Mouse (Mus musculus): ENCODE results near the gene Cspg5. TPM values are rescaled to one million over a fixed set of nuclear protein-coding genes. Genes with fewer than 3 reads are reported as not detected.

Cspg5 gene
- total and polyA plus RNA-seq, 3 experiments = 0.40 to 0.72 (median 0.49) TPM

GRCm38 (mm10) chr9:110293254-110293718, 49.7 kb downstream of the Cspg5 start:
- no peaks in the 10 kb centered on the region for H3K27me3 ChIP-seq (replicated peaks)
- no peaks in the 10 kb centered on the region for H3K9me3 ChIP-seq (replicated peaks; ENCODE audit: low read length)
- H3K9ac ChIP-seq (ENCODE audit: insufficient read depth, low read depth) = no peak overlapping the region
- TF ChIP-seq MYC (IDR thresholded peaks at IDR 0.05; ENCODE audit: low read depth, low read length) = no peak
- no peak for TF ChIP-seq USF1 (IDR thresholded peaks at IDR 0.05; ENCODE audit: low read depth, low read length)
- TF ChIP-seq BHLHE40 (IDR thresholded peaks at IDR 0.05; ENCODE audit: low read depth, low read length) = no peak
- no peak for TF ChIP-seq TBP (conservative IDR thresholded peaks at IDR 0.05; ENCODE audit: low read depth, low read length)
- TF ChIP-seq CTCF (conservative IDR thresholded peaks at IDR 0.05 in 1 of 2, IDR thresholded peaks at IDR 0.05 in 1 of 2; ENCODE audit: low read depth in 2 of 2, low read length in 2 of 2) = no peak
- no peak for TF ChIP-seq RAD21 (IDR thresholded peaks at IDR 0.05; ENCODE audit: low read depth, low read length)
- TF ChIP-seq USF2 (conservative IDR thresholded peaks at IDR 0.05; ENCODE audit: low read depth, low read length) = no peak
- no peak for TF ChIP-seq UBTF (IDR thresholded peaks at IDR 0.05; ENCODE audit: low read depth, low read length)
- TF ChIP-seq E2F4 (IDR thresholded peaks at IDR 0.05; ENCODE audit: insufficient replicate concordance, low read depth, low read length) = no peak
- in situ Hi-C loops (cut with MboI; ENCODE audit: low pct_ligation_motif_present, low pct_unique_long_range_greater_than_20kb, low sequenced_read_pairs) (no loop called here), dilution Hi-C loops (cut with MboI; ENCODE audit: extremely low pct_ligation_motif_present, extremely low pct_unique_long_range_greater_than_20kb, low sequenced_read_pairs) (no loop called here)
- H3K4me1 ChIP-seq (ENCODE audit: control insufficient read depth in 1 of 2, insufficient read depth in 2 of 2) = no peaks in the 10 kb centered on the region
- DNase-seq (ENCODE audit: extremely low read depth) = no peak
- no peak overlapping the region for H3K4me2 ChIP-seq (ENCODE audit: insufficient read depth, low read depth, poor library complexity, severe bottlenecking)
- H3K27ac ChIP-seq (ENCODE audit: insufficient read depth, low read depth) = no peak overlapping the region
- H3K36me3 ChIP-seq (replicated peaks in 1 of 2; ENCODE audit: control insufficient read depth in 1 of 2, insufficient read depth in 1 of 2, low read length in 1 of 2) = no peaks in the 10 kb centered on the region
- H3K79me2 ChIP-seq (replicated peaks; ENCODE audit: control insufficient read depth, extremely low read depth, insufficient read depth, poor library complexity, severe bottlenecking) = no peaks in the 10 kb centered on the region
- H3K4me3 ChIP-seq (replicated peaks in 1 of 3; ENCODE audit: low read depth in 2 of 3, low read length in 2 of 3, poor library complexity in 1 of 3) = no peak overlapping the region

- dilution Hi-C loops (cut with MboI; ENCODE audit: extremely low pct_ligation_motif_present, extremely low pct_unique_long_range_greater_than_20kb, low sequenced_read_pairs) (no loop called here), in situ Hi-C loops (cut with MboI; ENCODE audit: low pct_ligation_motif_present, low pct_unique_long_range_greater_than_20kb, low sequenced_read_pairs) (no loop called here)
Observed at GRCm38 (mm10) chr9:110293873-110294415, 50.4 kb downstream of the Cspg5 start.

More at GRCm38 (mm10) chr9:110293873-110294415, 50.4 kb downstream of the Cspg5 start:
- Histone ChIP-seq H3K4me1 (ENCODE audit: control insufficient read depth in 1 of 2, insufficient read depth in 2 of 2) (no peaks in the 10 kb centered on the region), H3K9ac (ENCODE audit: insufficient read depth, low read depth) (no peak overlapping the region), H3K36me3 (replicated peaks in 1 of 2; ENCODE audit: control insufficient read depth in 1 of 2, insufficient read depth in 1 of 2, low read length in 1 of 2) (no peaks in the 10 kb centered on the region), H3K79me2 (replicated peaks; ENCODE audit: control insufficient read depth, extremely low read depth, insufficient read depth, poor library complexity, severe bottlenecking) (no peaks in the 10 kb centered on the region), H3K9me3 (replicated peaks; ENCODE audit: low read length) (no peaks in the 10 kb centered on the region), H3K27ac (ENCODE audit: insufficient read depth, low read depth) (no peak overlapping the region), H3K27me3 (replicated peaks) (no peaks in the 10 kb centered on the region), H3K4me2 (ENCODE audit: insufficient read depth, low read depth, poor library complexity, severe bottlenecking) (no peak overlapping the region), H3K4me3 (replicated peaks in 1 of 3; ENCODE audit: low read depth in 2 of 3, low read length in 2 of 3, poor library complexity in 1 of 3) (no peak overlapping the region)
- TF ChIP-seq MAZ (IDR thresholded peaks at IDR 0.05; ENCODE audit: low read depth, low read length) (no peak), MXI1 (IDR thresholded peaks at IDR 0.05; ENCODE audit: low read depth, low read length) (no peak), ELF1 (IDR thresholded peaks at IDR 0.05; ENCODE audit: low read depth, low read length) (no peak), EP300 (IDR thresholded peaks at IDR 0.05; ENCODE audit: low read length) (no peak), KAT2A (IDR thresholded peaks at IDR 0.05; ENCODE audit: insufficient replicate concordance, low read length) (no peak), MYC (IDR thresholded peaks at IDR 0.05; ENCODE audit: low read depth, low read length) (no peak), ZNF384 (IDR thresholded peaks at IDR 0.05; ENCODE audit: low read depth, low read length) (no peak), POLR2A (IDR thresholded peaks at IDR 0.05; ENCODE audit: low read depth, low read length) (no peak), USF2 (conservative IDR thresholded peaks at IDR 0.05; ENCODE audit: low read depth, low read length) (no peak), CTCF (conservative IDR thresholded peaks at IDR 0.05 in 1 of 2, IDR thresholded peaks at IDR 0.05 in 1 of 2; ENCODE audit: low read depth in 2 of 2, low read length in 2 of 2) (no peak), SIN3A (IDR thresholded peaks at IDR 0.05; ENCODE audit: low read length) (no peak), GABPA (IDR thresholded peaks at IDR 0.05; ENCODE audit: insufficient replicate concordance, low read depth, low read length) (no peak), IRF4 (IDR thresholded peaks at IDR 0.05; ENCODE audit: low read depth, low read length) (no peak), NELFE (IDR thresholded peaks at IDR 0.05; ENCODE audit: low read depth, low read length) (no peak), CHD2 (IDR thresholded peaks at IDR 0.05; ENCODE audit: low read length) (no peak), TCF12 (IDR thresholded peaks at IDR 0.05; ENCODE audit: low read depth, low read length) (no peak), TBP (conservative IDR thresholded peaks at IDR 0.05; ENCODE audit: low read depth, low read length) (no peak)
- DNase-seq (ENCODE audit: extremely low read depth) = no peak

All from CH12.LX (cell line).